Mouse (Mus musculus) lung, postnatal 0 days (tissue): ENCODE measurements around the gene Tpst2.

Source experiments
- CTCF ChIP-seq: IDR thresholded peaks from 2 replicates; pipeline ENCODE4 v1.5.1; 2016; ENCODE audit warnings: antibody characterized with exemption, mild to moderate bottlenecking
- EP300 ChIP-seq: IDR thresholded peaks from 2 replicates; pipeline ENCODE4 v1.6.1; 2016; ENCODE audit warnings: antibody characterized with exemption, mild to moderate bottlenecking, control low read depth

DNA sequence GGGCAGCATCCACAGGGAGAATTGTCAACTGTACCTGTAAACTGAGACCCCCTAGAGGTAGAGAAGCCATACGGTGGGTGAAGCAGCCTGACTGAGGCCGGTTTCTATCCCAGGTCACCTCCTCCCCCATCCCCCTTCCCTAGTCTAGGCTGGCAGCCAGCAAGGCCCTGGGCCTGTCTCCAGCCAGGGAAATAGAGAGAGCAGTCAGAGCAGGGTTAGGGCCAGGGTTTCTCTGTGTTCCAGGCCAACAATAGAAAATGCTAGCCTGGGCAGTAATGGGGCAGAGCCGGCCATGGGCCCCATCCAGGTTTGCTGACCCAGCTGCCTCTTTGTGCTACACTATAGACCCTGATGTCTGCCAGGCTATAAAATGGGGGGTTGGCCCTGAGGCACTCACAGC lies 21.1 kb upstream of the Tpst2 start, which contains the start of gene Crybb1:
- TF ChIP-seq CTCF: no peak
- no peak for TF ChIP-seq EP300
